Mouse (Mus musculus): ENCODE results near the gene Tmem246. TPM values are rescaled to one million over a fixed set of nuclear protein-coding genes. Genes with fewer than 3 reads are reported as not detected.

Tmem246 gene
- total RNA-seq, 2 experiments from 2014 or later: 63.5 to 76.9 TPM

GRCm38 (mm10) chr4:49585524-49586101 is 12.1 kb downstream of the Tmem246 start:
- no peak for DNase-seq (ENCODE audit: low spot score in 2 of 2)
- intact Hi-C loops (cut with DNase I): no loop called here

GRCm38 (mm10) chr4:49583965-49584831 is 13.5 kb downstream of the Tmem246 start:
- DNase-seq (ENCODE audit: low spot score in 2 of 2): no peak
- intact Hi-C loops (cut with DNase I): no loop called here

GRCm38 (mm10) chr4:49581256-49581655 is 16.4 kb downstream of the Tmem246 start:
- DNase-seq (ENCODE audit: low spot score in 2 of 2): no peak
- intact Hi-C loops (cut with DNase I): no loop called here

- intact Hi-C loops (cut with DNase I): no loop called here
Measured at GRCm38 (mm10) chr4:49572194-49572593, 25.5 kb downstream of the Tmem246 start.

GRCm38 (mm10) chr4:49567613-49568012 is 30.1 kb downstream of the Tmem246 start:
- intact Hi-C loops (cut with DNase I): loop anchor here (1.0 kb wide), 1 partner anchor 60 kb away; no protein-coding TSS in a partner anchor
- DNase-seq (ENCODE audit: low spot score in 2 of 2): peak; percentile 46 to 61

More at GRCm38 (mm10) chr4:49572194-49572593, 25.5 kb downstream of the Tmem246 start:
- no peak for DNase-seq (ENCODE audit: low spot score in 2 of 2)

GRCm38 (mm10) chr4:49559915-49560772 is 37.5 kb downstream of the Tmem246 start:
- DNase-seq (ENCODE audit: low spot score in 2 of 2): peak; percentile 33 to 37
- intact Hi-C loops (cut with DNase I): no loop called here

- intact Hi-C loops (cut with DNase I): no loop called here
- no peak for DNase-seq (ENCODE audit: low spot score in 2 of 2)
Measured at GRCm38 (mm10) chr4:49558181-49558580, 39.5 kb downstream of the Tmem246 start.

GRCm38 (mm10) chr4:49557375-49557774 is 40.3 kb downstream of the Tmem246 start:
- no peak for DNase-seq (ENCODE audit: low spot score in 2 of 2)
- intact Hi-C loops (cut with DNase I): no loop called here

- intact Hi-C loops (cut with DNase I): no loop called here
- no peak for DNase-seq (ENCODE audit: low spot score in 2 of 2)
Measured at GRCm38 (mm10) chr4:49553380-49553779, 44.3 kb downstream of the Tmem246 start.

- DNase-seq (ENCODE audit: low spot score in 2 of 2): no peak
- intact Hi-C loops (cut with DNase I): no loop called here
Measured at GRCm38 (mm10) chr4:49549383-49549782, 48.3 kb downstream of the Tmem246 start, which contains the start of gene Aldob. Gene Aldob, minus strand, starts transcription at chr4:49549546.

- DNase-seq (ENCODE audit: low spot score in 2 of 2): no peak
- intact Hi-C loops (cut with DNase I): no loop called here
Measured at GRCm38 (mm10) chr4:49547544-49548219, 50.0 kb downstream of the Tmem246 start.

- intact Hi-C loops (cut with DNase I): no loop called here
- DNase-seq (ENCODE audit: low spot score in 2 of 2): no peak
Measured at GRCm38 (mm10) chr4:49546873-49547543, 50.7 kb downstream of the Tmem246 start.

GRCm38 (mm10) chr4:49546026-49546425 is 51.6 kb downstream of the Tmem246 start:
- DNase-seq (ENCODE audit: low spot score in 2 of 2): no peak
- intact Hi-C loops (cut with DNase I): no loop called here

GRCm38 (mm10) chr4:49540966-49541365 is 56.7 kb downstream of the Tmem246 start:
- intact Hi-C loops (cut with DNase I): no loop called here
- no peak for DNase-seq (ENCODE audit: low spot score in 2 of 2)

- DNase-seq (ENCODE audit: low spot score in 2 of 2): no peak
- intact Hi-C loops (cut with DNase I): no loop called here
Measured at GRCm38 (mm10) chr4:49539665-49540064, 58.0 kb downstream of the Tmem246 start.

- intact Hi-C loops (cut with DNase I): no loop called here
- DNase-seq (ENCODE audit: low spot score in 2 of 2): no peak
Measured at GRCm38 (mm10) chr4:49536671-49537070, 61.0 kb downstream of the Tmem246 start.

GRCm38 (mm10) chr4:49535675-49536294 is 61.9 kb downstream of the Tmem246 start:
- DNase-seq (ENCODE audit: low spot score in 2 of 2): no peak
- intact Hi-C loops (cut with DNase I): no loop called here

- no peak for DNase-seq (ENCODE audit: low spot score in 2 of 2)
- intact Hi-C loops (cut with DNase I): no loop called here
Measured at GRCm38 (mm10) chr4:49535036-49535435, 62.6 kb downstream of the Tmem246 start.

Data from left cerebral cortex, postnatal 36 days (tissue).